In genomic region chr12:42306429-42306828, GRCm38 (mm10) we compare ENCODE assay signal across 36 mouse cellular contexts.
"Had no signal": no experiment of that assay in that cellular context is flagged by ENCODE, and none has a peak within 500 bp of the region (broad histone marks: within the 10 kb centered on the region; RNA-seq: fewer than 3 reads in every experiment).

No protein-coding gene starts in this region.

- H3K9me3 ChIP-seq: heart, embryonic 10.5 days; heart, embryonic 12.5 days; heart, embryonic 15.5 days; hindbrain, embryonic 10.5 days; hindbrain, embryonic 12.5 days; hindbrain, embryonic 13.5 days; intestine, embryonic 15.5 days; kidney, embryonic 15.5 days had no signal

- ATAC-seq: hindbrain, embryonic 16.5 days; hindbrain, postnatal 0 days; inflammation-experienced regulatory T-cells, adult 6 months; intestine, embryonic 15.5 days; intestine, embryonic 16.5 days; intestine, postnatal 0 days had no signal

- H3K9ac ChIP-seq: heart, embryonic 12.5 days; heart, embryonic 13.5 days; heart, embryonic 15.5 days; hindbrain, embryonic 12.5 days; hindbrain, embryonic 13.5 days; hindbrain, embryonic 14.5 days; hindbrain, embryonic 15.5 days; intestine, embryonic 15.5 days; kidney, embryonic 15.5 days had no signal

- H3K36me3 ChIP-seq: heart, embryonic 10.5 days; heart, embryonic 12.5 days; heart, embryonic 13.5 days; heart, embryonic 15.5 days; hindbrain, embryonic 10.5 days; hindbrain, embryonic 12.5 days; hindbrain, embryonic 13.5 days; hindbrain, embryonic 15.5 days; intestine, embryonic 15.5 days; kidney, embryonic 15.5 days had no signal

- DNase-seq: heart, postnatal 10 days; heart, postnatal 14 days; heart, postnatal 36 days; heart, postnatal 4 days; kidney, adult 11 months; kidney, adult 18-20 months; kidney, adult 2 months; kidney, adult 8-10 months; kidney, adult 9 months; kidney, postnatal 10 days; kidney, postnatal 14 days; kidney, postnatal 25 days; kidney, postnatal 36 days; kidney, postnatal 4 days; layer of hippocampus, adult 9-11 months; layer of hippocampus, postnatal 36 days had no signal

- H3K4me1 ChIP-seq: heart, embryonic 10.5 days; heart, embryonic 12.5 days; heart, embryonic 13.5 days; heart, embryonic 15.5 days; hindbrain, embryonic 10.5 days; hindbrain, embryonic 12.5 days; hindbrain, embryonic 13.5 days; hindbrain, embryonic 15.5 days; intestine, embryonic 15.5 days; kidney, embryonic 15.5 days had no signal

- H3K4me2 ChIP-seq: heart, embryonic 11.5 days; heart, embryonic 12.5 days; heart, embryonic 13.5 days; heart, embryonic 15.5 days; hindbrain, embryonic 12.5 days; hindbrain, embryonic 13.5 days; hindbrain, embryonic 14.5 days; hindbrain, embryonic 15.5 days; intestine, embryonic 15.5 days; kidney, embryonic 15.5 days had no signal

- H3K4me3 ChIP-seq: heart, embryonic 10.5 days; heart, embryonic 12.5 days; heart, embryonic 13.5 days; heart, embryonic 15.5 days; hindbrain, embryonic 10.5 days; hindbrain, embryonic 12.5 days; hindbrain, embryonic 13.5 days; hindbrain, embryonic 15.5 days; intestine, embryonic 15.5 days; kidney, embryonic 15.5 days; layer of hippocampus, adult 2 months; left cerebral cortex, adult 2 months had no signal

- H3K27me3 ChIP-seq: heart, embryonic 12.5 days; heart, embryonic 13.5 days; heart, embryonic 15.5 days; hindbrain, embryonic 12.5 days; hindbrain, embryonic 13.5 days; hindbrain, embryonic 15.5 days; intestine, embryonic 15.5 days; kidney, embryonic 15.5 days had no signal

- H3K27ac ChIP-seq: heart, embryonic 10.5 days; heart, embryonic 13.5 days; heart, embryonic 15.5 days; hindbrain, embryonic 10.5 days; hindbrain, embryonic 12.5 days; hindbrain, embryonic 13.5 days; hindbrain, embryonic 14.5 days; hindbrain, embryonic 15.5 days; hindbrain, postnatal 0 days; intestine, embryonic 15.5 days; kidney, embryonic 15.5 days; kidney, postnatal 0 days; layer of hippocampus, adult 2 months; left cerebral cortex, adult 2 months had no signal
